Comparison of ENCODE assay signal across 33 mouse cellular contexts in the genomic region with DNA sequence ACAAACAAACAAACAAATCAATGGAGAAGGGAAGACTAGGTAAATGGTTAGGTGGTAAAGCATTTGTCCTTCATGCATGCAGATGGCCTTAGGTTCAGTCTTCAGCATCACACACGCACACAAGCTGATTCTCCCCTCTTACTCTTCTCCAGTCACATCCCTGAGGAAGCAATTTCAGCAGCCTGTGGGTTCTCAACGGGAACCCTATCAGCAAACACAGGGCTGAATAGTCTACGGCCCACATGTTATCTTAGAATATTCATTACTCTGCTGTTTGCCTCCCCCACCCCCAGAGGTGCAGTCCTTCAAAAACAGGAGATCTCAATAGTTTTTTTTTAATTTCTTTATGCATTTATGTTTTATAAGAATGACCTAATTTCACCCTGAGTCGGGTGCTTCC. TPM values are rescaled to one million over a fixed set of nuclear protein-coding genes. Genes with fewer than 3 reads are reported as not detected.
DNase-seq lines count a peak whose midpoint lies in the region; ATAC-seq and TF ChIP-seq lines count a peak whose summit lies in the region.
"Had no signal": no experiment of that assay in that cellular context is flagged by ENCODE, and none has a peak within 500 bp of the region (broad histone marks: within the 10 kb centered on the region; RNA-seq: fewer than 3 reads in every experiment).

No protein-coding gene starts in this region.

- TF ChIP-seq CTCF in MEL (IDR thresholded peaks at IDR 0.05 in 2 of 3, conservative IDR thresholded peaks at IDR 0.05 in 1 of 3; ENCODE audit: control insufficient read depth in 1 of 3, insufficient read depth in 1 of 3, low read depth in 2 of 3, low read length in 3 of 3, poor library complexity in 1 of 3, severe bottlenecking in 1 of 3) = no peak

- H3K9ac ChIP-seq in MEL (ENCODE audit: control insufficient read depth, low read depth, low read length, poor library complexity, severe bottlenecking) = no peak overlapping the region
- H3K9ac ChIP-seq in kidney, embryonic 14.5 days (ENCODE audit: low read depth, low read length) = no peak overlapping the region
- H3K9ac ChIP-seq: embryonic facial prominence, embryonic 12.5 days; forebrain, embryonic 13.5 days; forebrain, embryonic 15.5 days; forebrain, postnatal 0 days had no signal

- no peak overlapping the region for H3K4me3 ChIP-seq in MEL (ENCODE audit: control insufficient read depth in 1 of 2, insufficient read depth in 1 of 2, low read depth in 2 of 2, low read length in 2 of 2)
- no peak overlapping the region for H3K4me3 ChIP-seq in kidney, embryonic 14.5 days (ENCODE audit: low read length)
- H3K4me3 ChIP-seq: embryonic facial prominence, embryonic 10.5 days; embryonic facial prominence, embryonic 12.5 days; erythroblast, embryonic 14.5 days; forebrain, embryonic 13.5 days; forebrain, embryonic 15.5 days had no signal

- H3K9me3 ChIP-seq in MEL (replicated peaks; ENCODE audit: insufficient read depth, low read length) = no peaks in the 10 kb centered on the region
- no peaks in the 10 kb centered on the region for H3K9me3 ChIP-seq in kidney, embryonic 14.5 days (ENCODE audit: control insufficient read depth, low read length)
- H3K9me3 ChIP-seq: embryonic facial prominence, embryonic 10.5 days; embryonic facial prominence, embryonic 12.5 days; forebrain, embryonic 13.5 days; forebrain, embryonic 15.5 days; G1E had no signal

- TF ChIP-seq POLR2A in MEL (IDR thresholded peaks at IDR 0.05; ENCODE audit: control insufficient read depth in 1 of 2, insufficient read depth in 1 of 2, low read depth in 1 of 2, low read length in 2 of 2, poor library complexity in 1 of 2) = no peak

- no peak overlapping the region for H3K27ac ChIP-seq in MEL (ENCODE audit: control insufficient read depth, low read depth, low read length)
- H3K27ac ChIP-seq in kidney, embryonic 14.5 days (ENCODE audit: low read depth, low read length) = no peak overlapping the region
- H3K27ac ChIP-seq: embryonic facial prominence, embryonic 10.5 days; embryonic facial prominence, embryonic 12.5 days; forebrain, embryonic 13.5 days; forebrain, embryonic 15.5 days had no signal

- DNase-seq in heart, adult 11 months = peak; percentile 41
- DNase-seq in heart, adult 8-10 months (ENCODE audit: low spot score) = no peak
- DNase-seq in MEL (ENCODE audit: low read depth, low spot score) = peak; percentile 71
- DNase-seq in cerebellum, postnatal 4 days (ENCODE audit: low spot score in 2 of 2) = no peak
- DNase-seq in frontal cortex, adult 2 months (ENCODE audit: extremely low spot score in 1 of 2, low spot score in 1 of 2) = no peak
- DNase-seq: adrenal gland, adult 2 months; adrenal gland, postnatal 10 days; adrenal gland, postnatal 25 days; B cell, adult 2 months; cerebellum, adult 11 months; cerebellum, adult 18-20 months; cerebellum, adult 8-10 months; cerebellum, adult 9-11 months; cerebellum, postnatal 14 days; cerebellum, postnatal 36 days; forebrain, postnatal 0 days had no signal

- no peak overlapping the region for H3K4me2 ChIP-seq in kidney, embryonic 14.5 days (replicated peaks; ENCODE audit: low read depth, low read length)
- H3K4me2 ChIP-seq: embryonic facial prominence, embryonic 12.5 days; forebrain, embryonic 13.5 days; forebrain, embryonic 15.5 days had no signal

- H3K36me3 ChIP-seq in MEL (ENCODE audit: control insufficient read depth in 1 of 2, insufficient read depth in 2 of 2, low read length in 2 of 2) = peaks cover 0 to 23% of the 10 kb centered on the region in 2 experiments; a peak in 2 of 4 replicates
- no peaks in the 10 kb centered on the region for H3K36me3 ChIP-seq in kidney, embryonic 14.5 days (ENCODE audit: control insufficient read depth, insufficient read depth, low read length)
- H3K36me3 ChIP-seq: embryonic facial prominence, embryonic 10.5 days; embryonic facial prominence, embryonic 12.5 days; forebrain, embryonic 15.5 days; G1E had no signal

- no peaks in the 10 kb centered on the region for H3K27me3 ChIP-seq in MEL (ENCODE audit: control insufficient read depth in 1 of 2, insufficient read depth in 2 of 2, low read length in 2 of 2)
- peaks cover 14% of the 10 kb centered on the region for H3K27me3 ChIP-seq in kidney, embryonic 14.5 days (ENCODE audit: control insufficient read depth, insufficient read depth, low read length)
- H3K27me3 ChIP-seq: CH12.LX, Patski had no signal

- ATAC-seq in erythroblast, adult 5-6 weeks (replicated peaks; ENCODE audit: low FRiP score, poor library complexity, severe bottlenecking) = peak; percentile 58
- ATAC-seq in megakaryocyte progenitor cell, adult 5-6 weeks (replicated peaks; ENCODE audit: poor library complexity) = peak; percentile 47
- no peak for ATAC-seq in kidney, embryonic 14.5 days (ENCODE audit: low FRiP score, low TSS enrichment)
- ATAC-seq: CD4-positive, CD25-positive, alpha-beta regulatory T cell, adult 4 months; forebrain, embryonic 13.5 days; forebrain, embryonic 15.5 days; forebrain, postnatal 0 days; Patski had no signal

- TF ChIP-seq RAD21 in MEL (IDR thresholded peaks at IDR 0.05; ENCODE audit: low read depth, low read length) = no peak

- H3K79me2 ChIP-seq in MEL (ENCODE audit: control insufficient read depth, insufficient read depth, low read length, poor library complexity) = no peaks in the 10 kb centered on the region

- 85% methylated on average over 4 of the region's 4 CpGs for WGBS in kidney, embryonic 14.5 days

- H3K4me1 ChIP-seq in MEL (ENCODE audit: control insufficient read depth in 1 of 2, insufficient read depth in 2 of 2, low read length in 2 of 2) = peaks cover 6 to 31% of the 10 kb centered on the region in 2 experiments
- no peaks in the 10 kb centered on the region for H3K4me1 ChIP-seq in kidney, embryonic 14.5 days (ENCODE audit: control insufficient read depth, insufficient read depth, low read length)
- H3K4me1 ChIP-seq: embryonic facial prominence, embryonic 12.5 days had no signal

- TF ChIP-seq EP300 in MEL (IDR thresholded peaks at IDR 0.05; ENCODE audit: low read depth in 1 of 2, low read length in 2 of 2) = peak; percentile 77 to 81

TF ChIP-seq in MEL, 35 proteins besides CTCF, POLR2A, EP300 and RAD21 (continues in another document):
- TF ChIP-seq SMC3 (IDR thresholded peaks at IDR 0.05; ENCODE audit: low read depth, low read length) (no peak), MXI1 (IDR thresholded peaks at IDR 0.05; ENCODE audit: low read depth, low read length) (no peak), USF2 (IDR thresholded peaks at IDR 0.05; ENCODE audit: borderline replicate concordance in 1 of 2, insufficient read depth in 1 of 2, low read depth in 1 of 2, low read length in 2 of 2) (no peak), MYC (IDR thresholded peaks at IDR 0.05; ENCODE audit: low read depth, low read length) (no peak), RCOR1 (IDR thresholded peaks at IDR 0.05; ENCODE audit: low read depth, low read length) (peak; percentile 60), JUND (IDR thresholded peaks at IDR 0.05; ENCODE audit: low read depth, low read length) (no peak)

RNA-seq across cellular contexts. Expression of a gene that starts 3.8 kb away (rescaled TPM):
- total RNA-seq in heart, adult 8-10 months (2022) = not detected
- not detected in 2 replicates for total RNA-seq in MEL (2012; rRNA removed)
- not detected for polyA plus RNA-seq in MEL (2012; ENCODE audit: insufficient read depth in 1 of 2, insufficient read length in 2 of 2, low read depth in 1 of 2, low replicate concordance in 2 of 2, missing spikeins in 1 of 2)
- total RNA-seq in erythroblast, adult 5-6 weeks (2015; ENCODE audit: low replicate concordance) = not detected in 2 replicates
- total RNA-seq in erythroblast, adult 5-6 weeks (2017; ENCODE audit: low replicate concordance) = 0.70 and 1.3 TPM in 2 replicates
- not detected in 2 replicates for total RNA-seq in megakaryocyte progenitor cell, adult 5-6 weeks (2015)
- total RNA-seq in megakaryocyte progenitor cell, adult 5-6 weeks (2017) = not detected in 2 replicates
- polyA plus RNA-seq in frontal cortex, adult 2 months (2012; rRNA removed) = 0.06 TPM in 1 of 2 replicates, not detected in the other
- polyA plus RNA-seq in kidney, embryonic 14.5 days (2014; fragmentation: Nextera tagmentation; extraction: Ambion mirVana) = not detected in 2 replicates
- total RNA-seq: adrenal gland, adult 2 months; adrenal gland, postnatal 10 days; adrenal gland, postnatal 4 days; CH12.LX; forebrain, postnatal 0 days had no signal
- polyA plus RNA-seq: brain, embryonic 14.5 days; cortical plate, adult 2 months; embryonic facial prominence, embryonic 10.5 days; embryonic facial prominence, embryonic 12.5 days; embryonic facial prominence, embryonic 14.5 days; erythroblast, embryonic 14.5 days; forebrain, embryonic 11.5 days; forebrain, embryonic 13.5 days; forebrain, embryonic 15.5 days; forebrain, postnatal 0 days; G1E; Patski had no signal

RNA-seq across cellular contexts. Expression of a gene that starts 9.1 kb away (rescaled TPM):
- 10 to 100 TPM in 1 of 4 experiments, 1 to 10 TPM in 3; 9.1 to 11.5 (median 9.2) TPM for total RNA-seq in heart, adult 8-10 months (2022)
- total RNA-seq in MEL (2012; rRNA removed) = 0.56 and 1.0 TPM in 2 replicates
- polyA plus RNA-seq in MEL (2012; ENCODE audit: insufficient read depth in 1 of 2, insufficient read length in 2 of 2, low read depth in 1 of 2, low replicate concordance in 2 of 2, missing spikeins in 1 of 2) = 1 to 10 TPM in 1 of 2 experiments, not detected in 1; 1.8 TPM
- 33.0 and 122 TPM in 2 replicates for total RNA-seq in erythroblast, adult 5-6 weeks (2015; ENCODE audit: low replicate concordance)
- total RNA-seq in erythroblast, adult 5-6 weeks (2017; ENCODE audit: low replicate concordance) = 48.7 and 64.9 TPM in 2 replicates
- total RNA-seq in megakaryocyte progenitor cell, adult 5-6 weeks (2015) = 7.2 and 16.1 TPM in 2 replicates
- total RNA-seq in megakaryocyte progenitor cell, adult 5-6 weeks (2017) = 3.5 and 17.4 TPM in 2 replicates
- 11.4 and 12.2 TPM in 2 replicates for polyA plus RNA-seq in frontal cortex, adult 2 months (2012; rRNA removed)
- 4.2 and 4.8 TPM in 2 replicates for polyA plus RNA-seq in kidney, embryonic 14.5 days (2014; fragmentation: Nextera tagmentation; extraction: Ambion mirVana)
- polyA plus RNA-seq: erythroblast, embryonic 14.5 days had no signal

RNA-seq across cellular contexts. Expression of a gene that starts 43.5 kb away (rescaled TPM):
- total RNA-seq in heart, adult 8-10 months (2022) = not detected
- not detected in 2 replicates for total RNA-seq in MEL (2012; rRNA removed)
- not detected for polyA plus RNA-seq in MEL (2012; ENCODE audit: insufficient read depth in 1 of 2, insufficient read length in 2 of 2, low read depth in 1 of 2, low replicate concordance in 2 of 2, missing spikeins in 1 of 2)
- not detected in 2 replicates for total RNA-seq in erythroblast, adult 5-6 weeks (2015; ENCODE audit: low replicate concordance)
- total RNA-seq in erythroblast, adult 5-6 weeks (2017; ENCODE audit: low replicate concordance) = not detected in 2 replicates
- 0.12 TPM in 1 of 2 replicates, not detected in the other for total RNA-seq in megakaryocyte progenitor cell, adult 5-6 weeks (2015)
- total RNA-seq in megakaryocyte progenitor cell, adult 5-6 weeks (2017) = 0.24 and 0.25 TPM in 2 replicates
- 12.8 and 15.5 TPM in 2 replicates for polyA plus RNA-seq in frontal cortex, adult 2 months (2012; rRNA removed)
- 0.15 and 0.26 TPM in 2 replicates for polyA plus RNA-seq in kidney, embryonic 14.5 days (2014; fragmentation: Nextera tagmentation; extraction: Ambion mirVana)
- total RNA-seq: CH12.LX had no signal
- polyA plus RNA-seq: CD4-positive, CD25-positive, alpha-beta regulatory T cell, adult 4 months; erythroblast, embryonic 14.5 days; forebrain, embryonic 11.5 days; G1E had no signal

RNA-seq across cellular contexts. Expression of a gene that starts 51.8 kb away (rescaled TPM):
- total RNA-seq in heart, adult 8-10 months (2022) = under 1 TPM in 1 of 4 experiments, not detected in 3; 0.28 TPM
- not detected in 2 replicates for total RNA-seq in MEL (2012; rRNA removed)
- not detected for polyA plus RNA-seq in MEL (2012; ENCODE audit: insufficient read depth in 1 of 2, insufficient read length in 2 of 2, low read depth in 1 of 2, low replicate concordance in 2 of 2, missing spikeins in 1 of 2)
- not detected in 2 replicates for total RNA-seq in erythroblast, adult 5-6 weeks (2015; ENCODE audit: low replicate concordance)
- not detected in 2 replicates for total RNA-seq in erythroblast, adult 5-6 weeks (2017; ENCODE audit: low replicate concordance)
- not detected in 2 replicates for total RNA-seq in megakaryocyte progenitor cell, adult 5-6 weeks (2015)
- not detected in 2 replicates for total RNA-seq in megakaryocyte progenitor cell, adult 5-6 weeks (2017)
- polyA plus RNA-seq in frontal cortex, adult 2 months (2012; rRNA removed) = 1.9 and 2.1 TPM in 2 replicates
- 5.8 and 8.3 TPM in 2 replicates for polyA plus RNA-seq in kidney, embryonic 14.5 days (2014; fragmentation: Nextera tagmentation; extraction: Ambion mirVana)
- total RNA-seq: G1E had no signal
- polyA plus RNA-seq: CD4-positive, CD25-positive, alpha-beta regulatory T cell, adult 4 months; erythroblast, embryonic 14.5 days; G1E; Patski had no signal

Comparison
In these comparisons a context has a peak if more than half of its experiments do, and no peak if none do; other contexts are left out.
1. DNase-seq: peak in heart, adult 11 months (single experiment) and MEL (single experiment); none in heart, adult 8-10 months (single experiment), cerebellum, postnatal 4 days (0 of 2) and frontal cortex, adult 2 months (0 of 2).